Mouse (Mus musculus): Measurements from ENCODE around the gene Tspan14. TPM values are rescaled to one million over a fixed set of nuclear protein-coding genes. Genes with fewer than 3 reads are reported as not detected.

Tspan14 gene
- polyA plus RNA-seq, 1 experiment = 27.1 TPM

DNA sequence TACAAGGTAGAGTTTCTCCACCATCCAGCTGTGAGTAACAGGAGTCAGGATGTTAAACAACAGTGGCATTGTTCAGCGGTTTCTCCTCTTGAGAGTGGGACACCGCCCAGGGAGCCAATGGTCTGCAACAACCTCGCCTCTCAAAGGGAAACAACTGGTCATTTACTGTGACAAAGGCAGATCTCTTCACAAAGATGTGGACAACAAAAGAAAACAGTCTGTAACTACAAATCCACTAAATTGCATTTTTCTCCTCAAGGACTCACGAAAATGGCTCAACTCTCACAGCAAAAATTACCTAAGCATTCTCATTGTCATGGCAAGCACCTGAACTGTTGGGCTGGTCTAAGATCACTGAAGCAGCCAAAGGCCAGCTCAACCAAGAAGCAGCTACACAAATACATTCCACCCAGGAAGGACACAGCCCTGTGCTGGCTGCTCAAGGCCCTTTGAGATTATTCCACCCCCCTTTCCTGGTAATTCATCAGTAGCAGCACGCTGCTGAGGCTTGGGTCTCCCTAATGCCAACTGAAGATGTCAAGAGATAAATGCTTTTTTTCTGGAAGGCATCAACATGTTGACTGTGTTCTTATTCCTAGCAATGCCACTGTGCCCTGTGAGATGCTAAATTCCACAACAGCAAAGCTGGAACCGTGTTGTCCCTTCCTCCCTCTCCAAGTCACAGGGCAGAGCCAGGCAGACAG, 101.6 kb downstream of the Tspan14 start:
- H3K4me1 ChIP-seq (ENCODE audit: control insufficient read depth, insufficient read depth, insufficient read length, low read length) = no peaks in the 10 kb centered on the region
- no peak overlapping the region for H3K4me3 ChIP-seq (ENCODE audit: insufficient read depth, low read depth, low read length)

DNA sequence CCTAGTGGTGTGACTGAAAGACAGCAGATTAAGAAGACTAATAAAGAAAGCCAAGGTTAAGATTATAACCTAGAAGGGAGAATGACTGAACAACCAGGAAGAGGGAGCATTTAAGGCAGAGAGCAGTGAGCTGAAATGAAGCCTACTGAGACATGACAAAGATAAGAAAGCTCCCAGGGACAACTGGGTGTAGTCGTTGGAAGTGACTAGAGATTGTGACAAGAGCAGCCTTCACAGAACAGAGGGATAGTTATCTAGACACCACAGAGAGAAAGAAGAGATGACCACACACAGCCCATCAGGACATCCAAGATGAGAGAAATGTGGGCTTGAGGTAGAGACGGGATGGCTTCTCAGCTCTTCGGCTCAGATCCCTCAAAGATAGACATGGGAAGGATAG, 102.9 kb downstream of the Tspan14 start:
- H3K27ac ChIP-seq (replicated peaks; ENCODE audit: low read depth, low read length) = no peak overlapping the region
- no peak overlapping the region for H3K4me3 ChIP-seq (ENCODE audit: insufficient read depth, low read depth, low read length)
- no peaks in the 10 kb centered on the region for H3K4me1 ChIP-seq (ENCODE audit: control insufficient read depth, insufficient read depth, insufficient read length, low read length)

More for the DNA sequence above, 101.6 kb downstream of the Tspan14 start:
- no peak overlapping the region for H3K27ac ChIP-seq (replicated peaks; ENCODE audit: low read depth, low read length)

- no peak overlapping the region for H3K27ac ChIP-seq (replicated peaks; ENCODE audit: low read depth, low read length)
- no peaks in the 10 kb centered on the region for H3K4me1 ChIP-seq (ENCODE audit: control insufficient read depth, insufficient read depth, insufficient read length, low read length)
- H3K4me3 ChIP-seq (ENCODE audit: insufficient read depth, low read depth, low read length) = no peak overlapping the region
These were observed 103.6 kb downstream of the Tspan14 start for GRCm38 (mm10) chr14:40863022-40863421.

Other genes with a start within 250 kb of the Tspan14 start
- gene Sh2d4b, start 73.5 kb downstream of the Tspan14 start, polyA plus RNA-seq (2012; ENCODE audit: insufficient read depth, insufficient read length, missing spikeins) = not detected in 2 replicates
- gene Fam213a, start 47.0 kb upstream of the Tspan14 start, polyA plus RNA-seq (2012; ENCODE audit: insufficient read depth, insufficient read length, missing spikeins) = 532 and 638 TPM in 2 replicates
- not detected in 2 replicates for gene Dydc2, start 102.4 kb upstream of the Tspan14 start, polyA plus RNA-seq (2012; ENCODE audit: insufficient read depth, insufficient read length, missing spikeins)
- not detected in 2 replicates for gene Dydc1, start 106.1 kb upstream of the Tspan14 start, polyA plus RNA-seq (2012; ENCODE audit: insufficient read depth, insufficient read length, missing spikeins)
- gene Mat1a, start 138.2 kb upstream of the Tspan14 start, polyA plus RNA-seq (2012; ENCODE audit: insufficient read depth, insufficient read length, missing spikeins) = 0.33 and 2.6 TPM in 2 replicates
- gene Sftpa1, start 165.0 kb upstream of the Tspan14 start, polyA plus RNA-seq (2012; ENCODE audit: insufficient read depth, insufficient read length, missing spikeins) = not detected in 2 replicates
- gene Mbl1, start 184.7 kb upstream of the Tspan14 start, polyA plus RNA-seq (2012; ENCODE audit: insufficient read depth, insufficient read length, missing spikeins) = not detected in 2 replicates
- gene Sftpd, start 218.3 kb upstream of the Tspan14 start, polyA plus RNA-seq (2012; ENCODE audit: insufficient read depth, insufficient read length, missing spikeins) = not detected in 2 replicates